Mouse (Mus musculus) E14TG2a.4 (cell line): ENCODE data around the gene Ctbp2.

ENCODE experiments used
- CTCF ChIP-seq: conservative IDR thresholded peaks from 2 replicates; pipeline ENCODE4 v1.5.1; 2014; ENCODE audit warnings: low read length
- NANOG ChIP-seq: IDR thresholded peaks from 2 replicates; pipeline ENCODE4 v1.6.1; 2014; ENCODE audit warnings: borderline replicate concordance, low read length, mixed read lengths
- POU5F1 ChIP-seq: IDR thresholded peaks from 2 replicates; pipeline ENCODE4 v1.6.1; 2014; ENCODE audit warnings: low read length, borderline replicate concordance

GRCm38 (mm10) chr7:133008663-133009062, 115.5 kb downstream of the Ctbp2 start:
- TF ChIP-seq CTCF: no peak
- TF ChIP-seq NANOG: no peak
- TF ChIP-seq POU5F1: no peak
